Mouse (Mus musculus) kidney, embryonic 16.5 days (tissue): ENCODE measurements around the gene Ptprk. TPM values are rescaled to one million over a fixed set of nuclear protein-coding genes. Genes with fewer than 3 reads are reported as not detected.
A peak's percentile ranks its signal among the peaks of the same experiment; 100 is the strongest.

Experiments
- ATAC-seq: fragments of 200-750 bp; cut with Nextera tagmentation; 2 replicates; pipeline ENCODE4 v1.8.0; 2017; ENCODE audit warnings: moderate TSS enrichment; ENCODE audit not compliant: low FRiP score, low TSS enrichment
- H3K27ac ChIP-seq: fragments of 300-500 bp; sonication (generic); 2 replicates; pipeline ENCODE4 v1.5.1; 2014; ENCODE audit warnings: low read length
- H3K27me3 ChIP-seq: fragments of 300-500 bp; sonication (generic); 2 replicates; pipeline ENCODE4 v1.6.1; 2014; ENCODE audit warnings: low read length, control low read depth, mixed read lengths; ENCODE audit not compliant: insufficient read depth
- H3K36me3 ChIP-seq: fragments of 300-500 bp; sonication (generic); 2 replicates; pipeline ENCODE4 v1.6.1; 2014; ENCODE audit warnings: low read length, control low read depth, mixed read lengths; ENCODE audit not compliant: insufficient read depth
- H3K4me1 ChIP-seq: fragments of 300-500 bp; sonication (generic); 2 replicates; pipeline ENCODE4 v1.6.1; 2014; ENCODE audit warnings: low read length, control low read depth, mixed read lengths; ENCODE audit not compliant: insufficient read depth
- H3K4me2 ChIP-seq: fragments of 300-500 bp; sonication (generic); replicated peaks from 2 replicates; pipeline ENCODE4 v1.6.1; 2014; ENCODE audit warnings: low read depth, low read length
- H3K4me3 ChIP-seq: fragments of 300-500 bp; sonication (generic); 2 replicates; pipeline ENCODE4 v1.5.1; 2014; ENCODE audit warnings: mild to moderate bottlenecking, low read length
- H3K9ac ChIP-seq: fragments of 300-500 bp; sonication (generic); replicated peaks from 2 replicates; pipeline ENCODE4 v1.6.1; 2014; ENCODE audit warnings: low read length
- H3K9me3 ChIP-seq: fragments of 300-500 bp; sonication (generic); 2 replicates; pipeline ENCODE4 v1.6.1; 2016; ENCODE audit warnings: low read length, control low read depth
- WGBS: fragments of 180-500 bp; shearing (Covaris S2); extraction: QIAGEN DNeasy Blood & Tissue Kit; methylation state at CpG from one replicate; pipeline ENCODE4 v1.1.7; 2014; 5-methylcytosine and 5-hydroxymethylcytosine counted together
- polyA plus RNA-seq: library from polyadenylated mRNA; unstranded; fragments of >200 nt; fragmentation: Nextera tagmentation; extraction: Ambion mirVana; gene quantifications from 2 replicates; pipeline ENCODE4 v1.2.1, GENCODE M21; 2015

Ptprk gene
- polyA plus RNA-seq, 1 experiment from 2014 or later = 34.7 TPM

GRCm38 (mm10) chr10:28374874-28375273 lies 300.3 kb downstream of the Ptprk start:
- no peak overlapping the region for H3K4me2 ChIP-seq
- no peak for ATAC-seq
- no peak overlapping the region for H3K4me3 ChIP-seq
- H3K36me3 ChIP-seq = no peaks in the 10 kb centered on the region
- no peak overlapping the region for H3K9ac ChIP-seq
- H3K27me3 ChIP-seq = no peaks in the 10 kb centered on the region
- H3K9me3 ChIP-seq = no peaks in the 10 kb centered on the region
- no peak overlapping the region for H3K27ac ChIP-seq
- H3K4me1 ChIP-seq = 0 out of 2 replicates have a peak, but pooled peaks cover 1% of the 10 kb centered on the region
- WGBS = 24% methylated on average over 1 of the region's 1 CpGs

DNA sequence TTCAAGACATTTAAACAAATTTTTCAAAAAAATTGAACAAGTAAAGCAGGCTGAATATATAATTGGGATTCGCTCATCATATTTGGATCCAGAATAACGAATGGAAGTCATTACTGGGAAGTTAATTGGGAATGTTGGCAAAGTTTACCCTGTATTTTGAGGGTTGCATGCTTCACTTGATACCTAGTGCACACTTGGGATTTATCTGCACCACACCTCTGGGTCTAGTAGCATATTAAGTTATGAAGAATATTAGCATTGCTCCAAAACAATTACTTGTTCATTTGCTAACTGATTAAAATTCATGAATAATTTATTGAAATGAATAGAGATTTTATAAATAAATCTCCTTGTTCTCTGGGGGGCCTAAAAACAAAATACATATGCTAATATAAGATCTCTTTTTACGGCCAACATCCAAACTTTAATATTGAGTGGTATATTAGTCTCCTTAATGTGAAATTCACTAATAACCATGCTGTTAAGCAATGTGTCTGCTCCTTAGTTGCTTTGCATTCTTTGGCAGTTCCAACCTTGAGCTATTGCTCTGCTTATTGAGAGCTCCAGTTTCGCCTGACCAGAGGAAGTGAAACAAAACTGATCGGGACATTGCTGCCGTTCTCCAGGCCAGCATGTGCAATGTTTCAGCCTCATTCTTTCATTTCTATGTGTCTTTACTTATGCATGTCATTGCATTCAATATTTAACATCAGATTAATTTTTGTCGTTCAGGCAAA lies 305.3 kb downstream of the Ptprk start:
- H3K4me2 ChIP-seq = no peak overlapping the region
- no peak overlapping the region for H3K9ac ChIP-seq
- no peaks in the 10 kb centered on the region for H3K9me3 ChIP-seq
- WGBS = 82% methylated on average over 7 of the region's 7 CpGs
- H3K27ac ChIP-seq = no peak overlapping the region
- ATAC-seq = no peak
- no peak overlapping the region for H3K4me3 ChIP-seq
- no peaks in the 10 kb centered on the region for H3K4me1 ChIP-seq
- H3K27me3 ChIP-seq = no peaks in the 10 kb centered on the region
- H3K36me3 ChIP-seq = peaks cover 8% of the 10 kb centered on the region; the same call in 1 of the 2 replicates

DNA sequence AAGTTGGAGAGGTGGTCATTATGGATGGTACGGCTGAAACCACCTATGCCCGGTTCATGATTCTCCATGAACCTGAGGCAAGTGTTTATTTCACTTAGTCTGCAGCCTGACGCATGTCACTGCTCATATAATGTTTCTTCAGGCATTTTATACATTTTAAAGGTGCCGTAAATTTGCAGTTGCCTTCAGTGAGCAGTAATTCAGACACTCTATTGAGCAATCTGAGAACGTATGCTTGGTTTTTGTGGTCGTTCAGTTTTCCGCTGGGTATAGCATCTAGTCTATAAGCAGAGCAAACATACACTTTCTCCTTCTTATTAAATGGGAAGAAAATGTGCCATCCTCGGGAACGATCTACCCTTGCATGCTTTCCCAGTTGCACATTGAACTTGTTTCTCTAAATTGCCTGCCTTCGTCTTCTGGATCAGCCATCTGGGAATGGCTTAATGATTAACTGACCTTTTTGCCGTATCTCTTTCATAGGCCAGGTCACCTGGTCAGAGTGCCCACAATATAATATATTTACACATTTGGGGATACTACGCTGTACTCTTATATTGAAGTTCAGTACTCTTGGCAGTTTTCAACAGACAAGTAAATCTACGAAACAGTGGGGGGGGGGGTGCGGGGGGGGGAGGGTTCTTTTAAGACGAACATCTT lies 313.1 kb downstream of the Ptprk start:
- WGBS = 50% methylated on average over 15 of the region's 15 CpGs
- Histone ChIP-seq H3K27ac (no peak overlapping the region), H3K4me1 (peaks cover 6% of the 10 kb centered on the region; the same call in 1 of the 2 replicates), H3K4me3 (no peak overlapping the region), H3K27me3 (no peaks in the 10 kb centered on the region), H3K36me3 (peaks cover 8% of the 10 kb centered on the region; the same call in 1 of the 2 replicates), H3K9ac (no peak overlapping the region), H3K4me2 (peak overlapping the region; percentile 8; the same call in 1 of the 2 replicates), H3K9me3 (no peaks in the 10 kb centered on the region)
- no peak for ATAC-seq

- no peak for ATAC-seq
- no peak overlapping the region for H3K4me2 ChIP-seq
- H3K4me3 ChIP-seq = no peak overlapping the region
- 95% methylated on average over 5 of the region's 5 CpGs for WGBS
- peaks cover 6% of the 10 kb centered on the region; the same call in 1 of the 2 replicates for H3K4me1 ChIP-seq
- H3K36me3 ChIP-seq = no peaks in the 10 kb centered on the region
- H3K27me3 ChIP-seq = no peaks in the 10 kb centered on the region
- no peak overlapping the region for H3K27ac ChIP-seq
- no peak overlapping the region for H3K9ac ChIP-seq
- no peaks in the 10 kb centered on the region for H3K9me3 ChIP-seq
These were observed 316.5 kb downstream of the Ptprk start for GRCm38 (mm10) chr10:28391168-28391567.

DNA sequence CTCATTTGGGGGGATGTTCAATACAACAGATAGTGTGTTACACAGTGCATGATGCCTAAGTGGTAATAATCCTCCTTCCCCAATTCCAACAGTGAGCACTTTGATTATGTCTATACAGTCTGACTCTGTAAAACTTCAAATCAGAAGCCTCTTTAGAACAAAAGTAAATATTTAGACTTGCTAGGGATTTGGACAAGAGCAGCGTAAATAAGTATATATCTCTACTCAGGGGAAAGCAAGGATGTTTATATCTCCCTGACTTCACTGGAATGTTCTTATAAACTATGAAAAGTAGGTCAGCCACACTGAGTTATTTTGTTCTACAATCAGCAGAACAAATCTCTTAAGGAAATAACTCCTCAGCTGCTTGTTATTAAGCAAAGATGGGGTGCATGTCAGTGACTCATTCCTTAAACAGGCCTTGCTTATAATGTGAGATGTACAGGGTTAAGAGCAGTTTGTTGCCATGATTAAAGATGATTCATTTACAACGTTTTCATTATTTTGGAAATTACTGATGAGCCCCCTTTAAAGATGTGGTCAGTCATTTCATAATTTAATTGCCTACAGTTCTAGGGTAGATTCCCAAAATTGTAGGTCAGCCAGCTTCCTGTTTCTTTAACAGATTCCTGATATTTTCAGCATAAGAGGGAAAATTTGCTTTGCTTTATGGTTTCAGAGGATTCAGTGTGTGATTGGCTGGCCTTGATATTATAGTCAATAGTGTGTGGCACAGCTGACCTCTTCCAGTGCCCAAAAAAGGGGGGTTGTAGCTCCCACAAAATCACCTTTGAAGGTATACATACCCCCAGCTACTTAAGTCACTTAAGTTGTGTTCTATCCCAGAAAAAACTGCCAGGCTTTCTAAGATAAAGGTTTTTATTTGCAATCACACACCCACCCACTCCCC lies 321.2 kb downstream of the Ptprk start:
- Histone ChIP-seq H3K4me1 (no peaks in the 10 kb centered on the region), H3K27me3 (no peaks in the 10 kb centered on the region), H3K4me2 (no peak overlapping the region), H3K27ac (peak overlapping the region; percentile 43; the same call in 1 of the 2 replicates), H3K9me3 (no peaks in the 10 kb centered on the region), H3K4me3 (no peak overlapping the region), H3K9ac (no peak overlapping the region), H3K36me3 (no peaks in the 10 kb centered on the region)
- no peak for ATAC-seq
- WGBS = 61% methylated on average over 2 of the region's 2 CpGs

DNA sequence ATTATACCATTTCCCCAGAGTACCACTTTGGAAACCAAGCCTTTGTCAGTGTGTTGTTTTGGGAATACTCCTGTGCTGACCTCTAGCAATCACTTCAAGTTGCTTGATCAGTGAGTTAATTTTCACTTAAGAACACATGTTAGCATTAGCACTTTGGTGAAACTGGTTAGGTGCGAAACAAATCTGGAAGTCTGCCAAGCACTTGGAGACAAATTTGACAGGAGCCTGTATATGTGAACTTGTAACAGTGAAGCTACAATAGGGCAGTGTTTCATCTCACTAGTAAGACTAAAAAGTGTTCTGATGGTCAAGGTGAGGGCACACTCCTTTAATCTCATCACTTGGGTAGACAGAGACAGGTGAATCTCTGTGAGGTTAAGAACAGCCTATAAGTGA lies 321.9 kb downstream of the Ptprk start:
- Histone ChIP-seq H3K27ac (no peak overlapping the region), H3K4me3 (no peak overlapping the region), H3K36me3 (no peaks in the 10 kb centered on the region), H3K9ac (no peak overlapping the region), H3K4me2 (no peak overlapping the region), H3K4me1 (no peaks in the 10 kb centered on the region), H3K27me3 (no peaks in the 10 kb centered on the region), H3K9me3 (no peaks in the 10 kb centered on the region)
- 53% methylated on average over 1 of the region's 1 CpGs for WGBS
- ATAC-seq = no peak

DNA sequence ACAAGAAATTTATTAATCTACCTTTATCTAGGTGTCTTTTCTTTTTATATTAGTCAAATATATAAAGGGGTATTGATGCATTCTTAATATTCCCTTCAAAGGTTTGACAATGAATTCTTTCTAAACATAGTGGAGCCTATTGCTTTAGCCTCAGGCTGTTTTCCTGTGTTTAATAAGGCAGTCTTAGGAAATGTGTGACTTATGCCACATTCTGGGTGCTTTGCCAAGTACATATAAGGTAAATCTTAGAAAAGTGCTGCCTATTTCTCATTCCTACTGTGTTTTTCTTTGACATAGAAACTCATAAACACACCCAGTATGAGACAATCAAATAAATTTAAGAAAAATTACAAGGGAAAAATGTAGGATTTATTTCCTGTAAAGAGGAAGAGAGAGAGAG lies 327.2 kb downstream of the Ptprk start:
- Histone ChIP-seq H3K27me3 (no peaks in the 10 kb centered on the region), H3K36me3 (no peaks in the 10 kb centered on the region), H3K9ac (no peak overlapping the region), H3K9me3 (no peaks in the 10 kb centered on the region), H3K4me3 (no peak overlapping the region), H3K27ac (no peak overlapping the region), H3K4me1 (no peaks in the 10 kb centered on the region), H3K4me2 (no peak overlapping the region)
- ATAC-seq = no peak

DNA sequence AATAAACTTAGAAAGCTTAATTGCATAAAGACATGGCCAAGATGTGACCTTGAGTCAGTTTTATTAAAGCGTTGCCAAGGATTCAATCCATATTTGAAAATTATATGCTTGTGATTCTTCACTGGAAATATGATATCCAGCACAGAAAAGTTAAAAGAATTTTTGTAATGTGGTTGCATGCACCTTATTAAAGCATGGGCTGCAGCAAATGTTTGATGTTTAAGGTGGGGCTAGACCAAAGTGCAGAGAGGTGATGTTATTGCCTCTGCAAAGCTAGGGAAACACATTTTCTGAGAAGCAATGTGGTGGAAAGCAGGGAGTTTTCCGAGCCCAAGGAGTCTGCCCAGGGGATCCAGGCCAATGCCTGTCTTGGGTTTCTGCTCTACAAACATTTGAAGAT lies 334.4 kb downstream of the Ptprk start:
- Histone ChIP-seq H3K4me1 (no peaks in the 10 kb centered on the region), H3K27ac (no peak overlapping the region), H3K9me3 (no peaks in the 10 kb centered on the region), H3K27me3 (no peaks in the 10 kb centered on the region), H3K4me2 (no peak overlapping the region), H3K36me3 (no peaks in the 10 kb centered on the region), H3K4me3 (no peak overlapping the region), H3K9ac (no peak overlapping the region)
- 72% methylated on average over 2 of the region's 2 CpGs for WGBS
- no peak for ATAC-seq

DNA sequence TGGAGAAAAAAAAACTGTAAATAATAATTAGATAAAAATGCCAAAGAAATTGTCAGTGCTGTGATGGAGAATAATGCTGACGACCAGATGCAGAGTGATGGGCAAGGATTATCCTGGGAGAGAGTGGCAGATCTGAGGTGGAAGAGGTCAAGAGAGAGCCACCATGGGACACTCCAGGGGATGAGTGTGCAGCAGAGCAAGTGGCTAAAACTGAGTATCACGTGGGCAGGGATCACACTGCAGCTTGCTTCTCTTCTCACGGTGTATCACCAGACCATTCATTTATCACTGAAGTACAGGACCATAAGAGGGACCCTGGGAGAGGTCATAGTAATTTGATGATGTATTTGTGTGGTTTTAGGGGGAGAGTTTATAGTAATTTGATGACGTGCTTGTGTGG lies 340.2 kb downstream of the Ptprk start:
- no peaks in the 10 kb centered on the region for H3K27me3 ChIP-seq
- H3K9me3 ChIP-seq = no peaks in the 10 kb centered on the region
- no peaks in the 10 kb centered on the region for H3K36me3 ChIP-seq
- H3K9ac ChIP-seq = no peak overlapping the region
- no peak overlapping the region for H3K27ac ChIP-seq
- no peak overlapping the region for H3K4me2 ChIP-seq
- 0 out of 2 replicates have a peak, but pooled peaks have one; percentile 49 for ATAC-seq
- H3K4me1 ChIP-seq = no peaks in the 10 kb centered on the region
- H3K4me3 ChIP-seq = no peak overlapping the region
- WGBS = 47% methylated on average over 4 of the region's 4 CpGs
